Mouse (Mus musculus) left cerebral cortex, adult 8-10 months (tissue): ENCODE data around the gene Trim9. TPM values are rescaled to one million over a fixed set of nuclear protein-coding genes. Genes with fewer than 3 reads are reported as not detected.

Source experiments
- DNase-seq, 2 experiments: peaks; one replicate each; pipeline ENCODE4 v3.0.0; 2022; ENCODE audit warnings: low spot score in 2 of 2
- total RNA-seq, 4 experiments: library from RNA; stranded (reverse); gene quantifications; 2 replicates each; pipeline ENCODE4 v1.2.4; 2022

Trim9 gene
- total RNA-seq, 4 experiments from 2014 or later = 253 to 305 (median 254) TPM

- DNase-seq = no peak
Observed at GRCm38 (mm10) chr12:70214281-70214680, 133.1 kb downstream of the Trim9 start.

- no peak for DNase-seq
Observed at GRCm38 (mm10) chr12:70213601-70214000, 133.8 kb downstream of the Trim9 start.

- DNase-seq = no peak
Observed at GRCm38 (mm10) chr12:70212501-70212900, 134.9 kb downstream of the Trim9 start.

- no peak for DNase-seq
Observed at GRCm38 (mm10) chr12:70208214-70208613, 139.2 kb downstream of the Trim9 start.

GRCm38 (mm10) chr12:70204433-70204832 lies 143.0 kb downstream of the Trim9 start:
- DNase-seq = no peak

- DNase-seq = no peak
Observed at GRCm38 (mm10) chr12:70201926-70202529, 145.4 kb downstream of the Trim9 start.

- DNase-seq = no peak
Observed at GRCm38 (mm10) chr12:70196341-70196740, 151.1 kb downstream of the Trim9 start.

GRCm38 (mm10) chr12:70195426-70195825 lies 152.0 kb downstream of the Trim9 start:
- no peak for DNase-seq

Other genes starting within 250 kb of the Trim9 start
- 10 to 100 TPM; 55.3 to 67.9 (median 64.0) TPM for gene Nin, start 233.9 kb downstream of the Trim9 start, total RNA-seq
- gene Abhd12b, start 193.5 kb downstream of the Trim9 start, total RNA-seq = under 1 TPM in 3 of 4 experiments, not detected in 1; 0.42 to 0.57 (median 0.56) TPM
- 1 to 10 TPM; 4.8 to 7.2 (median 5.6) TPM for gene Pygl, start 116.1 kb downstream of the Trim9 start, total RNA-seq
- 10 to 100 TPM; 30.5 to 33.6 (median 31.4) TPM for gene Tmx1, start 105.5 kb upstream of the Trim9 start, total RNA-seq